Comparison of ENCODE assay signal across 8 mouse cellular contexts in genomic region chr5:30867712-30868111, GRCm38 (mm10). TPM values are rescaled to one million over a fixed set of nuclear protein-coding genes. Genes with fewer than 3 reads are reported as not detected.
DNase-seq lines count a peak whose midpoint lies in the region; ATAC-seq lines count a peak whose summit lies in the region.

TSS of gene Tmem214 (plus strand) at chr5:30868012.

- no peaks in the 10 kb centered on the region for H3K27me3 ChIP-seq in heart, embryonic 12.5 days (replicated peaks)

- peaks cover 26% of the 10 kb centered on the region for H3K36me3 ChIP-seq in heart, embryonic 12.5 days

- intact Hi-C loops in left cerebral cortex, postnatal 10 days (cut with DNase I): no loop called here

- no peaks in the 10 kb centered on the region for H3K9me3 ChIP-seq in heart, embryonic 12.5 days (replicated peaks)

- H3K4me3 ChIP-seq in brown adipose tissue, adult 24 weeks (ENCODE audit: insufficient read depth, low read depth, low read length): no peak within 1 kb of the TSS
- H3K4me3 ChIP-seq in heart, embryonic 12.5 days: no peak within 1 kb of the TSS

- peaks cover 6% of the 10 kb centered on the region; the same call in 1 of the 2 replicates for H3K4me1 ChIP-seq in brown adipose tissue, adult 24 weeks (ENCODE audit: control insufficient read depth, insufficient read depth, insufficient read length, low read length)
- H3K4me1 ChIP-seq in heart, embryonic 12.5 days (replicated peaks): peaks cover 29% of the 10 kb centered on the region

- 86% methylated on average over 3 of the region's 3 CpGs for WGBS in heart, embryonic 12.5 days

- no peak within 1 kb of the TSS for H3K9ac ChIP-seq in heart, embryonic 12.5 days

- no peak for ATAC-seq in heart, embryonic 12.5 days (ENCODE audit: insufficient number of reproducible peaks, low FRiP score)
- ATAC-seq in monocyte, adult 5-6 weeks (replicated peaks; ENCODE audit: insufficient number of reproducible peaks, low FRiP score, low TSS enrichment, poor library complexity, severe bottlenecking): no peak

- no peak within 1 kb of the TSS for H3K4me2 ChIP-seq in heart, embryonic 12.5 days

- no peak within 1 kb of the TSS for H3K27ac ChIP-seq in brown adipose tissue, adult 24 weeks (replicated peaks; ENCODE audit: low read depth, low read length)
- no peak within 1 kb of the TSS for H3K27ac ChIP-seq in heart, embryonic 12.5 days (ENCODE audit: poor library complexity, severe bottlenecking)

- no peak for DNase-seq in left cerebral cortex, adult 18-20 months (ENCODE audit: low spot score in 2 of 2)
- DNase-seq in left cerebral cortex, adult 9 months (ENCODE audit: low spot score in 2 of 2): no peak
- no peak for DNase-seq in left cerebral cortex, postnatal 10 days (ENCODE audit: extremely low spot score in 1 of 2, low spot score in 2 of 2)
- no peak for DNase-seq in embryo, embryonic 9.5 days (ENCODE audit: extremely low spot score)
- DNase-seq in right cerebral cortex, postnatal 4 days: no peak

RNA-seq across cellular contexts. Expression of gene Tmem214, which starts in this region (rescaled TPM):
- 10 to 100 TPM; 63.7 to 68.0 TPM for total RNA-seq in left cerebral cortex, adult 18-20 months (2021)
- polyA plus RNA-seq in brown adipose tissue, adult 24 weeks (2012; ENCODE audit: insufficient read depth, insufficient read length, missing spikeins): 18.2 and 30.3 TPM in 2 replicates
- 81.9 and 84.8 TPM in 2 replicates for polyA plus RNA-seq in heart, embryonic 12.5 days (2016; fragmentation: Nextera tagmentation; extraction: Ambion mirVana)
- total RNA-seq in left cerebral cortex, postnatal 10 days (2021): 10 to 100 TPM; 61.3 to 66.5 TPM
- 10.4 to 21.4 TPM (median 10.8 TPM) in 3 replicates for total RNA-seq in monocyte, adult 5-6 weeks (2017)
